Mouse (Mus musculus) layer of hippocampus, postnatal 14 days (tissue): ENCODE data around the gene Vmn2r96. TPM values are rescaled to one million over a fixed set of nuclear protein-coding genes. Genes with fewer than 3 reads are reported as not detected.
"Not testable (repeated sequence)": the region's sequence is repeated elsewhere in the genome, so short reads cannot be mapped to it uniquely, and the experiment has no call there.

ENCODE experiments used
- DNase-seq, 2 experiments: peaks; one replicate each; pipeline ENCODE4 v3.0.0; 2021 to 2022; ENCODE audit warnings: low spot score in 2 of 2, mixed read lengths in 1 of 2
- long read RNA-seq, 2 experiments: library from polyadenylated mRNA; stranded (forward); transcript quantifications; one replicate each; pipeline ENCODE4 v2.0.0; 2021
- total RNA-seq, 2 experiments: library from RNA; stranded (reverse); gene quantifications; 2 replicates each; pipeline ENCODE4 v1.2.3; 2021

Gene Vmn2r96
- total RNA-seq = not detected
- long read RNA-seq, experiment 1 = 0 reads
- long read RNA-seq, experiment 2 = 0 reads

- DNase-seq = not testable (repeated sequence)
These were observed at the start of gene Vmn2r96 for GRCm38 (mm10) chr17:18572851-18573250. TSS of gene Vmn2r96 (plus strand) at chr17:18573151.

DNA sequence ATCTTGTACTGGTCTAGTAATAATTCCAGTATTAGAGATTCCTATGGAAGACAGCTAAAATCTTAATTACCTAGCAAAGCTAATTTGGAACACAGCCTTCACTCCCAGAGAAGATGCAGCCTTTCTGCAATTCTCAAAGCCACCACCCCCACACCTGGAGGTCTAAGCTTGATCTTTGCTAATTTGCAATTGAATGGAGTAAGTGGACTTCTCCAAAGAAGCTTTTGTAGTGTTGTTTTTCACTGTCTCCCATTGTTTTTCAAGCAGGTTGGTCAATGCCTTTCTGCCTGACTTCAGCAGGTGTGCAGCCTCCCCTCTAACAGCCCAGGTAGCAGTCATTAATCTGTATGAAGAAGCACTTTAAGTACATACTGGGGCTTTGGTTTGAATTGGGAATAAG lies 49.6 kb upstream of the Vmn2r96 start:
- DNase-seq = no peak

DNA sequence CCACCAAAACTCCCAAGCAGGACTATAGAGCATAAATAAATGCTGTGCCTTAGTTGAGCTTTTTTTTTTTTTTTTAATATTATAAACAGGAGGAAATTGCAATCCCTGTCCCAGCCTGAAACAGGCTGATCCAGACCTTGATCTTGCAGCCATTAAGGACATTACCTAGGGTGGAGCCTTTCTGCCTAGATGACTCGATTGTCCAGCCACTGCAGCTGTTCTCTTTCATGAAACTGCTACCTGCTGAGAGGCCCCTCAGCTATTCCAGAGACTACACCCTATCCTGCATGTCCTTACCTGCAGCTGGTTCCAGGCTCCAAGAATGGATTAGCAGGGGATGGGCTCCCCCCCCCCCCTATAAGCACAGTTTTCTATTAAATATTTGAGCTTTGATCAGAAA lies 49.0 kb upstream of the Vmn2r96 start:
- DNase-seq = no peak

- DNase-seq = not testable (repeated sequence)
These were observed 14.5 kb upstream of the Vmn2r96 start for GRCm38 (mm10) chr17:18558212-18559158.

DNA sequence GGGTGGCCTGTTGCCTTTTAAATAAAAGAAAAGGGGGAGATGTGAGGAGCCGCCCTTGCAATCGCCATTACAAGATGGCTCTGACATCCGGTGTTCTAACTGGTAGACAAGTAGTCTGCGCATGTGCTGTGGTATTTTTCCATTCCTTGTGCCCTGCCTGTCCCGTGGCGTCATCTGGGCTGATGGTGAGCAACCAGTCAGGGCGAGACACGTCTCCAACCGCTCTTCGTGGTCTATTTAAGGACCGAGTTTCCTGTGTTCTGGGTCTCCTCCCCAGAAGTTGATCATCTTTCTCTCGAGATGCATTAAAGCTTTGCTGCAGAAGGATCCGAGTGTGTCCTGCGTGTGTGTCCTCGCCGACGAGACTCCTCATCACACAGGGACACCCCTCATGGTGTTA lies 6.8 kb upstream of the Vmn2r96 start:
- DNase-seq = not testable (repeated sequence)

DNA sequence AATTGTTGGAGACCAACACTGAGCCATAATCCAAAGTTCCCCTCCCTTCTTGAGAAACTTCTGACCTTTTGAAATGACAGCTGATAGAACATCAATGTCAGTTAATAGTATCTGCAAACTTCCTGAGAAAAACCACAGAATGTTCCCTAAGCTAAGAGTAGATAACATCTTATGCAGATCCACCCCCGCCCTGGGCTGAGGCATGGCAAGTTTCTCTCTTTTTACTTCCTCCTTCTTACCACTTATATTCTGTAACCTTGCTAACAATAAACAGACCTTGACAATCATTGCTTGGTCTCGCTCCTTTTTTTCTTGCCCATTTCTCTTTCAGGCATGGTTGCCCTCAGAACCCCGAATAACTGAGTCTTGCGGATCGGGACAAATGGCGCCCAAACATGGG lies 42.2 kb downstream of the Vmn2r96 start:
- not testable (repeated sequence) for DNase-seq

DNA sequence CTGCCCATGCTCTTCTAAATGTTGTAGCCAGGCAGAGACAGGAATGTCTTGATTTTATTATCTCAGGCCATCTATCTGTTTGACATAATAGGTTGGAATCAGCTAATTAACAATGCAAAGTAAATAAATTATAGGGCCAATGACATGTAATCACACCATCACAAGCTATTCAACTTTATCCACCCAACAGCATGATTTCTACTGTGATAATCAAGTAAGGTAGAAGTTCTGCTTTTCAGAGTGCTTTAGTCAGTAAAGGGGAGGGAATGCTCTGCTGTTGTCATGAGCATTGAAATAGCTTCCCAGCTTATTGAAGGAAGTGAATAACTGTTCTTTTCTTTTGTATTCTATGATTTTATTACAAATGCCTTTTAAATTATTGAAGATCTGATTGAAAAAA lies 53.6 kb downstream of the Vmn2r96 start:
- DNase-seq = no peak

Other genes with a start within 250 kb of the Vmn2r96 start
- under 1 TPM in 1 of 2 experiments, not detected in 1; 0.05 TPM for gene Vmn2r95, start 149.1 kb upstream of the Vmn2r96 start, total RNA-seq